Mouse (Mus musculus) Patski (cell line): ENCODE results near the gene Tjp1. TPM values are rescaled to one million over a fixed set of nuclear protein-coding genes. Genes with fewer than 3 reads are reported as not detected.

Experiments
- ATAC-seq: fragments of 100-300 bp; one replicate; pipeline ENCODE4 v1.8.0; 2021
- CTCF ChIA-PET: fragments of 350-600 bp; sonication (Branson Sonifier 250); formaldehyde crosslinking; loops from one replicate; lab custom pipeline; 2022; ENCODE audit warnings: inconsistent platforms; lab: Charles Lee
- POLR2A ChIA-PET: fragments of 350-600 bp; sonication (Branson Sonifier 250); formaldehyde crosslinking; loops from one replicate; lab custom pipeline; 2022; ENCODE audit warnings: antibody characterized with exemption, inconsistent platforms; lab: Charles Lee
- DNase-seq: peaks from one replicate; pipeline ENCODE4 v3.0.0-alpha.2; 2011; ENCODE audit warnings: low read depth, low spot score
- H3K27me3 ChIP-seq: fragments of 371-371 bp; one replicate; pipeline ENCODE4 v1.5.1; 2021
- CTCF ChIP-seq: fragments of 100-300 bp; IDR thresholded peaks from one replicate; pipeline ENCODE4 v1.5.1; 2021
- in situ Hi-C: fragments of 300-500 bp; cut with MboI; formaldehyde crosslinking; loops from 3 replicates; pipeline ENCODE4 v1.11.1; 2018; ENCODE audit warnings: low pct_unique_long_range_greater_than_20kb, mixed read lengths
- polyA plus RNA-seq: library from polyadenylated mRNA; unstranded; gene quantifications from one replicate; pipeline ENCODE4 v1.2.3, GENCODE M21; 2021

Tjp1 gene
- polyA plus RNA-seq, 1 experiment from 2014 or later, result 67.3 TPM

DNA sequence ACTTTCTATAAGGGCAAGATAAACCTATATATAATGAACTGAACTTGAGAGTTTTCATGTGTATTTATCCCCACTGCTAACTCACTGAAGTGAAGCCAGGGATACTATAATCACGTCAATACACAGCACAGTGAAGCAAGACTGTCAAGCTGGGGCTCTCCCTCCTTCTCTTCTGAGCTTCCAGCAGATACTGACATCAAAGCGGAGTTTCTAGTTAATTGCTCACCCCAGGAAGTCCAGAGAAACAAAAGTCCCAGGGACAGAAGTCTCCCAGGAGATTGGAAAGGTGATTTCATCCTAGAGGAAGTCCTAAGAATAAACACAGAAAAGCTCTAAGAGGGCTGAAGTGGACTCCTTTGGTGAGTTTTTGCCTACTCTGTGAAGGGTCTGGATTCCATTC lies 132.9 kb downstream of the Tjp1 start:
- in situ Hi-C loops, result no loop called here
- DNase-seq (no peak), ATAC-seq (no peak)
- no peaks in the 10 kb centered on the region for H3K27me3 ChIP-seq
- no peak for TF ChIP-seq CTCF
- ChIA-PET CTCF (interaction anchor here (1.1 to 2.3 kb wide), 2 partner anchors 9 to 10 kb away, joined by 3 to 6 read pairs; no protein-coding TSS in a partner anchor), POLR2A (no interaction called here)

- DNase-seq (no peak), ATAC-seq (no peak)
- H3K27me3 ChIP-seq, result no peaks in the 10 kb centered on the region
- POLR2A ChIA-PET, result no interaction called here
- in situ Hi-C loops, result no loop called here
- CTCF ChIA-PET, result interaction anchor here (1.1 to 2.3 kb wide), 2 partner anchors 10 to 11 kb away, joined by 3 to 6 read pairs; no protein-coding TSS in a partner anchor
- no peak for TF ChIP-seq CTCF
Observed at GRCm38 (mm10) chr7:65393704-65394452, 133.7 kb downstream of the Tjp1 start.

DNA sequence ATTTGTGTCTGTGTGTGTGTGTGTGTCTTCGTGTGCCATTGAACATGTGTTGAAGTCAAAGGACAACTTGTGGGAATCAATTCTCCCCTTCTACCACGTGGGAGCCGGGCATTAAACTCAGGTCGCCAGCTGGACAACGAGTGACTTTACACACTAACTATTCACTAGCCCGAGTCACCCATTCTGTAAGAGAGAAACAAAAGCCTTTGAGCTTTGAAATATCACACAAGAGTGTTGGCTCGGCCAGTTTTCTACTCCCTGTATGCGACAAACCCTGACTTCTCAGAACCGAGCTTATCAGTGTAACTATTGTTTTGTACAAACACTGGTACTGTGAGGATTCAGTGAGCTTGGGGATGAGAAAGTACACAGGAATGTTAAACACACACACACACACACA lies 134.6 kb downstream of the Tjp1 start:
- ATAC-seq (no peak), DNase-seq (no peak)
- ChIA-PET POLR2A (no interaction called here), CTCF (interaction anchor here (2.3 kb wide), 1 partner anchor 10 kb away, joined by 6 read pairs; no protein-coding TSS in a partner anchor)
- in situ Hi-C loops, result no loop called here
- TF ChIP-seq CTCF, result no peak
- H3K27me3 ChIP-seq, result no peaks in the 10 kb centered on the region

DNA sequence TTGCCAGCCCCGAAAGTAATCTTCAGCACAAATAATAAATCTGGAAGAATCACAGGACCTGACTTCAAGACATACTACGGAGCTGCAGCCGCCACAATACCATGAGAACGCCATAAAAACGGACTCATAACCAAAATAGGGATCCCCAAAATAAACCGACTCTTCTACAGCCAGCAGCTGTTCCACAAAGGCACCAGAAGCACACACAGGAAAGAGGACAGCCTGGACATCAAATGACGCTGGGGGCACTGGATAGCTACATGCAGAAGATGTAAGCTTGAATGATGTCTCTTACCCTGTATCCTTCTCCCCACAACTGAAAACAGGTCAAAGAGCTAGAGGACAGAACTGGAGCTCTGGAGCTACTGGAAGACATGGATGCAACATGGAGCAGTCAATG lies 138.0 kb downstream of the Tjp1 start:
- no peak for DNase-seq
- no peak for TF ChIP-seq CTCF
- ChIA-PET POLR2A (no interaction called here), CTCF (no interaction called here)
- no peaks in the 10 kb centered on the region for H3K27me3 ChIP-seq
- in situ Hi-C loops, result no loop called here
- no peak for ATAC-seq

DNA sequence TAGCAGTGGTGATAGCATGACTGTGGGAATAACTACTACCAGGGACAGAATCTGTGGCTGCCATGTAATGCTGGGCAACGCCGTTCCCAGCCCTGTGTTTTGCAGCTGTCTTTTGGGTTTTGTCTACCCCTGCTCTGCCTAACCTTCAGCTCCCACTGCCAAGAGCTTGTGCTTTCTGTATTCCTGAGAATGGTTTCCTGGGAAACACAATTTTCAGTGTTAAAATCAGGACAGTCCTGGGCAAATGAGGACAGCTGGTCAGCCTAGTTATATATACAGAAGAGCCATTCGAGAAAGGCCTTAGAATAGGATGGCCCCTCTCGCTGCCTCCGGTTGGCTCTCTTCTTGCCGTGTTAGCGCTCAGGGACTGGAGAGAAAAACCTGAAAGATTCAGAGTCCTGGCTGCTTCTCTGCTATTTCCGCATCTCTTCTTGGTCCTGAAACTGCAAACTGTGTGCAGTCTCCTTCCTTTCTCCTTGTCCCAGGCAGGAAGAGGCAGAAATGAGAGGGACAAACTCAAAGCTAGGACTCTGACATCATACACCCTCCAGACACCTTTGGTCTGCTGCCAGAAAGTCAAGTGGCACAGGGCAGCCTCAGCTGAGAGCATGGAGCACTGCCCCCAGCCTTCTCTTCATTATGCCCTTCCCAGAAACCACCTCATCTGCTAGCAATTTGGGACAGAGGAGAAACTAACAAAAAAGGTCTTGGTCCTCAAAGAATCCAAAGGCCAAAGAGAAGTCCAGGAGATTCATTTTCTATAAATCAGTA lies 139.2 kb downstream of the Tjp1 start:
- ChIA-PET POLR2A (interaction anchor here (0.6 kb wide), 1 partner anchor 40 kb away, joined by 4 read pairs; no protein-coding TSS in a partner anchor), CTCF (no interaction called here)
- no peak for ATAC-seq
- no peak for DNase-seq
- in situ Hi-C loops, result no loop called here
- no peaks in the 10 kb centered on the region for H3K27me3 ChIP-seq
- no peak for TF ChIP-seq CTCF

DNA sequence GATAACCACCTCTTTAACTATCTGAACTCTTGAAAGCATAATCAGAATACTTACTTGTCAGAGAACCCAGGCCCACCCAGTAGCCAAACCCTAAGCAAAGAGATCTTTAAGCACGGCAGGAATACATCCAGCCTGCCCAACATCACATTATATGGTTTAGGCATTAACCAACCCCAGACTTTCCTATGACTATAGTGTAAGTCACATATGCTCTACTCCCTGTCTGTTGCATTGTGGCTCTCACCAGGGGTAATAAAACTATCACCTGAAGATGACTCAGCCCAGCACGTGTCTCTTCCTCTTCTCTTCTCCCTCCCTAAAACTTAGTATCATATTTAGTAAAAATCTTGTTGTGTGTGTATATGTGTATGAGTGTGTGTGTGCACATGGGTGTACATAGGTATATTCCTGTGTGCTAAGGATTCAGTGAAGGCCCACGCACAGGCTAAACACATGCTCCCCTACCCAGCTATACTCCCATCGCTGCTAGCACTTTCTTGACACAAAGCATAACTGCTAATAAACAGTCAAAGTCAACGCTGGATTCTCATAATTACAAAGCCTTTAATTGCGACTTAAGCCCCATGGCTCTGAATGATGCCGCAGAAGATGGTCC lies 139.9 kb downstream of the Tjp1 start:
- ChIA-PET CTCF (no interaction called here), POLR2A (interaction anchor here (0.6 kb wide), 1 partner anchor 39 kb away, joined by 4 read pairs; no protein-coding TSS in a partner anchor)
- ATAC-seq (no peak), DNase-seq (no peak)
- no peak for TF ChIP-seq CTCF
- no peaks in the 10 kb centered on the region for H3K27me3 ChIP-seq
- in situ Hi-C loops, result no loop called here

DNA sequence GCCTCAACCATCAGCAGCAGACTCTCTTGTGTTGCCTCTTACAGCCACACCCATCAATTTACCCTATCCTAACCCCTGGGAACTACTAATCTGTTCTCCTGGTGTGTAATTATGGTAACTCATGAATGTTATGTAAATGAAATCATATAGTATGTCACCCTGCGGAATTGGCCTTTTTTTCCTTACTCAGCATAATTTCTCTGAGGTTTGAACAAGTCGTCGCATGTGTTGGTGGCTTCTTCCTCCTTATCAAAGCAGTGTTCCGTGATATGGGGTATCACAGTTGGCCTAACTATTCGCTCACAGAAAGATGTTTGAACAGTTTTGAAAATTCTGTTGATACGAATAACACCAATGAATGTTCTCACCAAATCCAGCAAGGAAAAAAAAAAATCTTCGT lies 142.8 kb downstream of the Tjp1 start:
- ChIA-PET POLR2A (no interaction called here), CTCF (no interaction called here)
- no peaks in the 10 kb centered on the region for H3K27me3 ChIP-seq
- ATAC-seq, result no peak
- no peak for DNase-seq
- no peak for TF ChIP-seq CTCF
- in situ Hi-C loops, result no loop called here

- ChIA-PET POLR2A (no interaction called here), CTCF (interaction anchor here (0.7 to 1.0 kb wide), 2 partner anchors 16 to 74 kb away, joined by 3 read pairs; no protein-coding TSS in a partner anchor)
- H3K27me3 ChIP-seq, result no peaks in the 10 kb centered on the region
- no peak for TF ChIP-seq CTCF
- ATAC-seq (no peak), DNase-seq (no peak)
- in situ Hi-C loops, result no loop called here
Observed at GRCm38 (mm10) chr7:65382515-65383283, 144.9 kb downstream of the Tjp1 start.

- DNase-seq (no peak), ATAC-seq (no peak)
- ChIA-PET CTCF (interaction anchor here (0.7 kb wide), 1 partner anchor 17 kb away, joined by 3 read pairs; no protein-coding TSS in a partner anchor), POLR2A (no interaction called here)
- no peak for TF ChIP-seq CTCF
- H3K27me3 ChIP-seq, result no peaks in the 10 kb centered on the region
- in situ Hi-C loops, result no loop called here
Observed at GRCm38 (mm10) chr7:65381896-65382295, 145.7 kb downstream of the Tjp1 start.

DNA sequence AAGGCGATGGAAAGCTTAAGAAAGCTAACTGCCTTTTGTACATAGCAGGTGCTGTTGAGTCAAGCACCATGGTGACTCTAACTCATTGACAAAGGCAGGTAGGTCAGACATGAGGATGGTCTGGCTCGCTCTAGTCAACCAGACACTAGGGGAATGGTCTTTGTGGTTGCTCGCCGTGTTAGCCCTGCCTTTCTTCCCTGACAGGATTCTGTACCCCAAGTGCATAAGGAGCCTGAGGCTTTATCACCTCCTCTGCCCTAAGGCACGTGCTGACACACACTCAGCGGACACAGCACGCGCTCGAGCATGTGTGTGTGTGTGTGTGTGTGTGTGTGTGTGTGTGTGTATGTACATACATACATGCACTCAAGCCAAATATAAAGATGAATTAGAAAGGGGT lies 146.9 kb downstream of the Tjp1 start:
- CTCF ChIA-PET, result interaction anchor here (1.0 kb wide), 1 partner anchor 97 kb away, joined by 3 read pairs; no protein-coding TSS in a partner anchor
- no peak for ATAC-seq
- in situ Hi-C loops, result no loop called here
- no peak for DNase-seq
- TF ChIP-seq CTCF, result no peak
- POLR2A ChIA-PET, result no interaction called here
- no peaks in the 10 kb centered on the region for H3K27me3 ChIP-seq
